Mouse (Mus musculus): ENCODE results near the gene Slc8a1. TPM values are rescaled to one million over a fixed set of nuclear protein-coding genes. Genes with fewer than 3 reads are reported as not detected.

The Slc8a1 gene
- total and polyA plus RNA-seq, 3 experiments = 0.11 TPM; not detected in 2

DNA sequence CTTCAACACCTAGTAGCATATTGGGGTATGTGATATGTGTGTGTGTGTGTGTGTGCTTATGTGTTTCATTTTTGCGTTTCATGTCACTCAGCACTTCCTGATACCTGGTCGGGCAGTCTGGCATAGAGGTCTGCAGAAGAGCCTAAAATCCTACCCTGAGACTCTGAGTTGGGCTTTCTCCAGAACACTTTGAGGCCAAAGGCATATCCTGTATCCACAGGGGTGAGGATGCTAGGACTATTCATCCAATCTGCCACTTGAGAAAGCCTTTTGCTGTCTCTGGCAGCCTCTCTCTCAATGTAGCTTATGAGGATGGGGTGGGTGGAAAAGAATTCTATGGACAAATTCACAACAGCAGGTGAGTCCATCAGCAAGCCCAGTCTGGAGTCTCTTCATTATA, 234.1 kb downstream of the Slc8a1 start:
- Histone ChIP-seq H3K27me3 (ENCODE audit: insufficient read depth, low read length) (no peaks in the 10 kb centered on the region), H3K4me3 (ENCODE audit: low read depth, low read length) (no peak overlapping the region), H3K36me3 (replicated peaks) (no peaks in the 10 kb centered on the region), H3K9me3 (replicated peaks) (no peaks in the 10 kb centered on the region), H3K4me1 (ENCODE audit: insufficient read depth, low read depth, low read length) (no peaks in the 10 kb centered on the region)
- ATAC-seq (ENCODE audit: extremely low read depth, insufficient number of reproducible peaks, low FRiP score, poor library complexity, severe bottlenecking) (no peak), DNase-seq (ENCODE audit: low spot score) (no peak)
- TF ChIP-seq POLR2AphosphoS5 (IDR thresholded peaks at IDR 0.05; ENCODE audit: insufficient replicate concordance, low read depth, low read length) (no peak), TAL1 (conservative IDR thresholded peaks at IDR 0.05; ENCODE audit: low read depth, low read length) (no peak), GATA1 (IDR thresholded peaks at IDR 0.05; ENCODE audit: borderline replicate concordance, low read length) (no peak), GATA2 (IDR thresholded peaks at IDR 0.05; ENCODE audit: borderline replicate concordance, low read depth, low read length) (no peak), CTCF (IDR thresholded peaks at IDR 0.05; ENCODE audit: low read depth, low read length) (no peak)

DNA sequence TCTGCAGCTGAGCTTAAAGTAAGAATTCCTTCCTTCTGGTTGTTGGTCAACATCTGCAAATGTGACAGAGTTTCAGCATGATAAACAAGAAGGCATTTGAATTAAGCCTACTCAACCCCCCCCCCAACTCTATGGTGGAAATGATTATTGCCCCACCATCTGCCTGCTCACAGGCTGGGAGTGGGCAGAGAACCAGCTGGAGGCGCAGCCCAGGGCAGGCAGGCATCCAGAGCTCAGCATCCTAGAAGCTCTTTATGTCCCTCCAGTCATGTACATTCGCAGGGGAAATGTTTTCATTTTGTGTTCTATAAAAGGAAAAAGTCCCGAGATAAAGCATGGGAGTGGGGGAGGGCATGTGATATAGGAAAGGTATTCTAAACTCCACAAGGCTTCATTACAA, 235.4 kb downstream of the Slc8a1 start:
- Histone ChIP-seq H3K9me3 (replicated peaks) (no peaks in the 10 kb centered on the region), H3K36me3 (replicated peaks) (no peaks in the 10 kb centered on the region), H3K4me3 (ENCODE audit: low read depth, low read length) (no peak overlapping the region), H3K27me3 (ENCODE audit: insufficient read depth, low read length) (no peaks in the 10 kb centered on the region), H3K4me1 (ENCODE audit: insufficient read depth, low read depth, low read length) (no peaks in the 10 kb centered on the region)
- ATAC-seq (ENCODE audit: extremely low read depth, insufficient number of reproducible peaks, low FRiP score, poor library complexity, severe bottlenecking) (no peak), DNase-seq (ENCODE audit: low spot score) (no peak)
- no peak for TF ChIP-seq GATA2 (IDR thresholded peaks at IDR 0.05; ENCODE audit: borderline replicate concordance, low read depth, low read length)
- TF ChIP-seq TAL1 (conservative IDR thresholded peaks at IDR 0.05; ENCODE audit: low read depth, low read length) = no peak
- TF ChIP-seq POLR2AphosphoS5 (IDR thresholded peaks at IDR 0.05; ENCODE audit: insufficient replicate concordance, low read depth, low read length) = no peak
- no peak for TF ChIP-seq CTCF (IDR thresholded peaks at IDR 0.05; ENCODE audit: low read depth, low read length)
- TF ChIP-seq GATA1 (IDR thresholded peaks at IDR 0.05; ENCODE audit: borderline replicate concordance, low read length) = no peak

DNA sequence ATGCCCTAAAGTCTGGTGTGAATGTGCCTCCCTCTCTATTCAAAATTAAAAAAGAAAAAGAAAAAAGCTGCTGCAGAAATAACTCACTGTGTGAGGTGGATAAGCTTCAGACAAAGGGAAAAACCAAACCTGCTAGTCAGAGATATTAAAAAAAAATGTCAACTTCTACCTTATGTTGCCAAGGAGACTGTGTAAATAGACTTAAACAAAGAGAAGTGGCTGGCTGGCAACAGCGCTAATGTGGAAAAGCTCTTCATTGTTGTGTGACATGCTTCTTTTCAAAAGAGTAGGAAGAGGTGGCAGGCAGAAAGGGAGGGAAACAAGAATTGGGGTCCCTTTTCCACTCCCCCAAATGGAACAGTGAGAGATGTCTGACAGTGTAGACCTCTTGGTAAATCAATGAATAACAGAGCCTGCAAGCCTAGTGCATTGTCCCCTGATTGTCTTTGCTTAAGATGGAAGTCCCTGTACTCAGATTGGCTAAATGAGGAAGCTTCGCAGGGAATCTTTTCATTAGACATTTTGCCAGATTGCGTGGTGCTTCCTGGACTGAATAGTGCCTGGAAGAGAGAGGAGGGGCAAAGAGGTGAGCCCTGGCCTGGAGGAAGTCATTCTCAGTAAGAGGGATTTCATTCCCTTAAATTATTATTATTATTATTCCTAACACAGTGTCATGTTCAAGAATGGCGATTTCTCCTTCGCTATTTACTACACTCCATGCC, 237.3 kb downstream of the Slc8a1 start:
- Histone ChIP-seq H3K36me3 (replicated peaks) (no peaks in the 10 kb centered on the region), H3K9me3 (replicated peaks) (no peaks in the 10 kb centered on the region), H3K4me1 (ENCODE audit: insufficient read depth, low read depth, low read length) (no peaks in the 10 kb centered on the region), H3K27me3 (ENCODE audit: insufficient read depth, low read length) (no peaks in the 10 kb centered on the region), H3K4me3 (ENCODE audit: low read depth, low read length) (no peak overlapping the region)
- ATAC-seq (ENCODE audit: extremely low read depth, insufficient number of reproducible peaks, low FRiP score, poor library complexity, severe bottlenecking) (no peak), DNase-seq (ENCODE audit: low spot score) (no peak)
- TF ChIP-seq GATA2 (IDR thresholded peaks at IDR 0.05; ENCODE audit: borderline replicate concordance, low read depth, low read length) (no peak), GATA1 (IDR thresholded peaks at IDR 0.05; ENCODE audit: borderline replicate concordance, low read length) (no peak), CTCF (IDR thresholded peaks at IDR 0.05; ENCODE audit: low read depth, low read length) (no peak), POLR2AphosphoS5 (IDR thresholded peaks at IDR 0.05; ENCODE audit: insufficient replicate concordance, low read depth, low read length) (no peak), TAL1 (conservative IDR thresholded peaks at IDR 0.05; ENCODE audit: low read depth, low read length) (no peak)

DNA sequence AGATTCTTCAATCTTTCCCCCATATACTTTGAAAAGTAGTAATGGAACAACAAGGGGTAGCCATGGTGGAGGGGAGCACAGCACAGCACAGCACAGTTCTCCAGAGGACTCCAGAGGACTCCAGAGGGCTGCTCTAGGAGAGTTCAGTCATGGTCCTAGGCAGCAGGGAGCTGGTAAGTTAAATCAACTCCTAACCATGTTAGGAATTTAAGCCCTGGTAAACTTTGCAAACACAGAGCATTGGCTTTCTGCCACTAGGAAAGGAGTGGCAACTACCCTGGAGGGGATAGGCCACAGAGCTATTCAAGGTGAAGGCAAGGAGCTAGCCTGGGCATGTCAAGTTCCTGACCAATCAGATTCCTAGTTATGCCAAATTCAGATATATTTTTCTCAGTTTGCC, 240.3 kb downstream of the Slc8a1 start:
- H3K27me3 ChIP-seq (ENCODE audit: insufficient read depth, low read length) = no peaks in the 10 kb centered on the region
- no peak for ATAC-seq (ENCODE audit: extremely low read depth, insufficient number of reproducible peaks, low FRiP score, poor library complexity, severe bottlenecking)
- H3K9me3 ChIP-seq (replicated peaks) = no peaks in the 10 kb centered on the region
- no peak overlapping the region for H3K4me3 ChIP-seq (ENCODE audit: low read depth, low read length)
- no peak for TF ChIP-seq GATA2 (IDR thresholded peaks at IDR 0.05; ENCODE audit: borderline replicate concordance, low read depth, low read length)
- TF ChIP-seq POLR2AphosphoS5 (IDR thresholded peaks at IDR 0.05; ENCODE audit: insufficient replicate concordance, low read depth, low read length) = no peak
- no peak for TF ChIP-seq TAL1 (conservative IDR thresholded peaks at IDR 0.05; ENCODE audit: low read depth, low read length)
- TF ChIP-seq CTCF (IDR thresholded peaks at IDR 0.05; ENCODE audit: low read depth, low read length) = no peak
- TF ChIP-seq GATA1 (IDR thresholded peaks at IDR 0.05; ENCODE audit: borderline replicate concordance, low read length) = no peak
- no peak for DNase-seq (ENCODE audit: low spot score)
- no peaks in the 10 kb centered on the region for H3K4me1 ChIP-seq (ENCODE audit: insufficient read depth, low read depth, low read length)
- no peaks in the 10 kb centered on the region for H3K36me3 ChIP-seq (replicated peaks)

DNA sequence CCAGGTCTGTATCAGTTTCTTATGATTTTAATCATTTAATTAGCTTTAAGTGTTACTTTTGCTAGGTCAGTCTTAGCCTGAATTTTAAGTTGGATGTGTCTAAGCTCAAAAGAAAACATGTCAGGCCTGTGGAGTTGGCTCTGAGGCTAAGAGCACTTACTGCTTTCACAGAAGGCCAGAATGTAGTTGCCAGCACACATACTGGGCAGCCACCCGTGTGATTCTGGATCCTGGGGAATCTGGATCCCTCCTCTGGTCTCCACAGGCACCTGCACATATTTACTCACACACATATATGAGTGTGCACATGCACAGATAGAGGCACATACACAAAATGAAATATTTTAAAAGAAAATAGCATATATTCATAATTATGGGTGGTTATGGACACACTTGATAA, 241.6 kb downstream of the Slc8a1 start:
- no peaks in the 10 kb centered on the region for H3K4me1 ChIP-seq (ENCODE audit: insufficient read depth, low read depth, low read length)
- H3K9me3 ChIP-seq (replicated peaks) = no peaks in the 10 kb centered on the region
- H3K4me3 ChIP-seq (ENCODE audit: low read depth, low read length) = no peak overlapping the region
- H3K27me3 ChIP-seq (ENCODE audit: insufficient read depth, low read length) = no peaks in the 10 kb centered on the region
- TF ChIP-seq TAL1 (conservative IDR thresholded peaks at IDR 0.05; ENCODE audit: low read depth, low read length) (no peak), GATA1 (IDR thresholded peaks at IDR 0.05; ENCODE audit: borderline replicate concordance, low read length) (no peak)
- no peaks in the 10 kb centered on the region for H3K36me3 ChIP-seq (replicated peaks)
- ATAC-seq (ENCODE audit: extremely low read depth, insufficient number of reproducible peaks, low FRiP score, poor library complexity, severe bottlenecking) (no peak), DNase-seq (ENCODE audit: low spot score) (no peak)

DNA sequence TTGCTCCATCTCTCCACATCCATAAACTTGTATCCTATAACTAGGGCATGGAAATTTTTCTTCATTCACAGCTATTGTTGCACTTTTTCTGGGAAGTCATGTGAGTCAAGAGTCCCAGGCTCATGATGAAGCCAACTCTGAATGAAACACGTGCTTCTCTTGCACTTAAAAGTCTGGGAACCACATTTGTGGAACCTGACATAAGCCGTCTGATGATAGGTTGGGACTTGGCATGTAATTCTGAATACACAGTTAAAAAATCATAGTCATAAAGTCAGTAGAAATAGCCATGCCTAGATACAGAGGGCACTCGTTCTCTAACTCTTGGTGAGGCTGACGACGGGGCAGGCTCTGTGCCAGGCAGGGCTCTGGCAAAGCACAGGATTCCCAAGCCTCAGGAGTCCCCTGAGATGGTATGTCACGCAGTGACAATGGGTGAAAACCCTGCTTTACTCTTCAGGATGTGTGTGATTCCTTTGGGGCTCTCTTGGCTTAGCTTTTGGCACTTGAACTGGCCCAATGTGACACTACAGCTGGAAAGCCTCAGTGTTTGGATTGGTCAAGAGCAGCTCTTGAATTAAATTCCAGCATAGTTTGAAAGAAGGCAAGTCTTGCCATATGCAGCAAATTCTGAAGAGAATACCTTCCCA, 245.8 kb downstream of the Slc8a1 start:
- TF ChIP-seq TAL1 (conservative IDR thresholded peaks at IDR 0.05; ENCODE audit: low read depth, low read length) = no peak
- TF ChIP-seq GATA1 (IDR thresholded peaks at IDR 0.05; ENCODE audit: borderline replicate concordance, low read length) = no peak
- no peaks in the 10 kb centered on the region for H3K27me3 ChIP-seq (ENCODE audit: insufficient read depth, low read length)

More for the DNA sequence above, 245.8 kb downstream of the Slc8a1 start:
- no peak for ATAC-seq (ENCODE audit: extremely low read depth, insufficient number of reproducible peaks, low FRiP score, poor library complexity, severe bottlenecking)
- DNase-seq (ENCODE audit: low spot score) = no peak
- Histone ChIP-seq H3K36me3 (replicated peaks) (no peaks in the 10 kb centered on the region), H3K9me3 (replicated peaks) (no peaks in the 10 kb centered on the region), H3K4me3 (ENCODE audit: low read depth, low read length) (no peak overlapping the region), H3K4me1 (ENCODE audit: insufficient read depth, low read depth, low read length) (no peaks in the 10 kb centered on the region)
